Mouse (Mus musculus) limb, embryonic 12.5 days (tissue): ENCODE measurements at regions not wholly inside any gene's neighbourhood (a gene's known extent, or its start where the extent isn't known, plus 50 kb on each side); places are given as distances from the start of the nearest gene placed in this dataset.

ENCODE experiments used
- ATAC-seq: fragments of 200-750 bp; cut with Nextera tagmentation; 2 replicates; pipeline ENCODE4 v1.8.0; 2017; ENCODE audit warnings: low read depth, moderate TSS enrichment; ENCODE audit not compliant: insufficient number of reproducible peaks, insufficient read depth, low FRiP score, low TSS enrichment
- H3K27ac ChIP-seq: fragments of 300-500 bp; sonication (generic); 2 replicates; pipeline ENCODE4 v1.5.1; 2016; ENCODE audit warnings: mild to moderate bottlenecking, moderate library complexity
- H3K27me3 ChIP-seq: fragments of 300-500 bp; sonication (generic); 2 replicates; pipeline ENCODE4 v1.6.1; 2016; ENCODE audit warnings: mild to moderate bottlenecking, moderate library complexity
- H3K36me3 ChIP-seq: fragments of 300-500 bp; sonication (generic); 2 replicates; pipeline ENCODE4 v1.6.1; 2016; ENCODE audit warnings: mild to moderate bottlenecking, moderate library complexity
- H3K4me1 ChIP-seq: fragments of 300-500 bp; sonication (generic); replicated peaks from 2 replicates; pipeline ENCODE4 v1.6.1; 2016
- H3K4me2 ChIP-seq: fragments of 300-500 bp; sonication (generic); 2 replicates; pipeline ENCODE4 v1.6.1; 2016; ENCODE audit warnings: mild to moderate bottlenecking, moderate library complexity
- H3K4me3 ChIP-seq: fragments of 300-500 bp; sonication (generic); replicated peaks from 2 replicates; pipeline ENCODE4 v1.5.1; 2016; ENCODE audit warnings: mild to moderate bottlenecking
- H3K9ac ChIP-seq: fragments of 300-500 bp; sonication (generic); replicated peaks from 2 replicates; pipeline ENCODE4 v1.6.1; 2016; ENCODE audit warnings: mild to moderate bottlenecking, moderate library complexity
- H3K9me3 ChIP-seq: fragments of 300-500 bp; sonication (generic); 2 replicates; pipeline ENCODE4 v1.6.1; 2016; ENCODE audit warnings: mild to moderate bottlenecking, moderate library complexity
- WGBS: fragments of 180-500 bp; shearing (Covaris S2); methylation state at CpG from one replicate; pipeline ENCODE4 v1.1.7; 2016; 5-methylcytosine and 5-hydroxymethylcytosine counted together

- H3K9me3 ChIP-seq: no peaks in the 10 kb centered on the region
- H3K36me3 ChIP-seq: no peaks in the 10 kb centered on the region
- H3K4me2 ChIP-seq: no peak overlapping the region
- H3K4me3 ChIP-seq: no peak overlapping the region
- H3K27me3 ChIP-seq: no peaks in the 10 kb centered on the region
- no peak overlapping the region for H3K9ac ChIP-seq
- 64% methylated on average over 8 of the region's 8 CpGs for WGBS
- no peaks in the 10 kb centered on the region for H3K4me1 ChIP-seq
- H3K27ac ChIP-seq: no peak overlapping the region
- ATAC-seq: no peak
Measured at GRCm38 (mm10) chr8:44155705-44156321, 446.0 kb upstream of the Adam34 start.

DNA sequence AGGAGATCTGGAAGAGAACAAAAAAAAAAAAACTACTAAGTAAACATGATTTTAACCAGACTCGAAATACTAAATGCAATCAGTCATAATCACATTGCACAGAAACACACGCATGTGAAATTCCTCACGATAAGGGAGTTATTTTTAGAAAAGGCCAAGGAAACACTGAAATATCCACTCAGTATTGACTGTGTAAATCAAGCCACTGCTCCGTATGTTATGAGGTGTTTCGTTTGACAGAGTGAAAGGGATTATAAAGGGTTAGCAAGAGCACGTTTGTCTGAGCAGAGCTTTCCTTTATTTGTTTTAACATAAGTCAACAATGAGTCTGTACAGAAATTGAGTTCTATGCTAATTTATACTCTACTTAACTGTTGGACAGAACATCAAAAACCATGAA, 455.3 kb upstream of the Adam34 start:
- no peak for ATAC-seq
- H3K36me3 ChIP-seq: no peaks in the 10 kb centered on the region
- H3K27me3 ChIP-seq: no peaks in the 10 kb centered on the region
- H3K27ac ChIP-seq: no peak overlapping the region
- H3K9me3 ChIP-seq: no peaks in the 10 kb centered on the region
- WGBS: 45% methylated on average over 6 of the region's 6 CpGs
- H3K9ac ChIP-seq: no peak overlapping the region
- H3K4me2 ChIP-seq: no peak overlapping the region
- no peak overlapping the region for H3K4me3 ChIP-seq
- no peaks in the 10 kb centered on the region for H3K4me1 ChIP-seq

DNA sequence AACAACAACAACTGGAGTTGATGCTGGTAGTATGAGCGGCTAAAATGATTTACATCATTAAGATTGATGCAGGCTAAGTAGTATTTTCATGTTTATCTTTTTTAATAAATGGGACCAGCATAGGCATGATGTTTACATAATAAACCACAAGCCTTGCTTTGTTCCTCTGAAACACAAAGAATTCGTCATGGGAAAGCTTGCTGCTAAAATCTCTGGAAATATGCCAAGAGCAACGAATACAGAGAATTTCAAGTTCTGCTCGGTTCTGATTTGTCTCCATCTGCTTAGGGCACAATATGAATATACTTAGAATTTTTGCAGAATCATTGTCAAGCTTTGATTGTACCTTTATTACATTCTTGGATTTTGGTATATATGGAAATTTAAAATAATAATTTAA, 467.2 kb upstream of the Adam34 start:
- Histone ChIP-seq H3K36me3 (no peaks in the 10 kb centered on the region), H3K9ac (no peak overlapping the region), H3K4me1 (no peaks in the 10 kb centered on the region), H3K27ac (no peak overlapping the region), H3K9me3 (no peaks in the 10 kb centered on the region), H3K27me3 (no peaks in the 10 kb centered on the region), H3K4me3 (no peak overlapping the region), H3K4me2 (no peak overlapping the region)
- WGBS: 70% methylated on average over 4 of the region's 4 CpGs
- no peak for ATAC-seq

- Histone ChIP-seq H3K27me3 (no peaks in the 10 kb centered on the region), H3K4me2 (no peak overlapping the region), H3K9ac (no peak overlapping the region), H3K27ac (no peak overlapping the region), H3K9me3 (no peaks in the 10 kb centered on the region), H3K4me3 (no peak overlapping the region), H3K36me3 (no peaks in the 10 kb centered on the region), H3K4me1 (no peaks in the 10 kb centered on the region)
- 93% methylated on average over 2 of the region's 2 CpGs for WGBS
- ATAC-seq: no peak
Measured at GRCm38 (mm10) chr8:44202228-44202627, 492.4 kb upstream of the Adam34 start.

- no peak overlapping the region for H3K27ac ChIP-seq
- peak overlapping the region; percentile 3; the same call in 1 of the 2 replicates for H3K4me2 ChIP-seq
- no peak for ATAC-seq
- no peaks in the 10 kb centered on the region for H3K4me1 ChIP-seq
- no peaks in the 10 kb centered on the region for H3K27me3 ChIP-seq
- H3K4me3 ChIP-seq: no peak overlapping the region
- H3K9ac ChIP-seq: no peak overlapping the region
- 20% methylated on average over 11 of the region's 11 CpGs for WGBS
- H3K36me3 ChIP-seq: no peaks in the 10 kb centered on the region
- no peaks in the 10 kb centered on the region for H3K9me3 ChIP-seq
Measured at GRCm38 (mm10) chr8:44206391-44207170, 496.7 kb upstream of the Adam34 start.

DNA sequence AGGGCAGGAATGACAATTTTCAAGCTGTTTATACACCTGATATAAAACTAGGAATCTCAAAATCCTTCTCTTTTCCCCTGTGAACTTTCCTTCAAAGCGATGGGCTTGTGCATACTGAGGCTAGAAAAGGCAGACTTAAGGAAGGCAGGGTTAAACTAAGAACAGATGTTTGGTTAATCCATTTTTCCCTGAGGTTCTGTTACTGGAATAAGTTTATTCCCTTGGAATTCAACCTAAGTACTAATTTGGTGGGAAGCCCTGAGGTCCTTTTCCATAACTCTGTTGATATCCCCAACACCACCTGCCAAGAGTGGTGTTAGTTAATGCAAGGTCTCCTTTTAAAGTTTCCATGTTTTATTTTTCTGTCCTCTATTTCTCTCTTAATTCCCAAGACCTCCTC, 512.5 kb upstream of the Adam34 start:
- Histone ChIP-seq H3K4me1 (no peaks in the 10 kb centered on the region), H3K9ac (no peak overlapping the region), H3K4me2 (no peak overlapping the region), H3K36me3 (no peaks in the 10 kb centered on the region), H3K27ac (no peak overlapping the region), H3K4me3 (no peak overlapping the region), H3K27me3 (no peaks in the 10 kb centered on the region), H3K9me3 (no peaks in the 10 kb centered on the region)
- no peak for ATAC-seq
- 38% methylated on average over 1 of the region's 1 CpGs for WGBS

- H3K9ac ChIP-seq: no peak overlapping the region
- 88% methylated on average over 3 of the region's 3 CpGs for WGBS
- ATAC-seq: no peak
Measured at GRCm38 (mm10) chr8:44252393-44252792, 542.5 kb upstream of the Adam34 start.

GRCm38 (mm10) chr8:44257051-44257450, 547.2 kb upstream of the Adam34 start:
- Histone ChIP-seq H3K4me1 (peaks cover 4% of the 10 kb centered on the region), H3K27me3 (no peaks in the 10 kb centered on the region), H3K36me3 (no peaks in the 10 kb centered on the region), H3K9ac (no peak overlapping the region), H3K27ac (no peak overlapping the region), H3K9me3 (no peaks in the 10 kb centered on the region), H3K4me2 (no peak overlapping the region), H3K4me3 (no peak overlapping the region)
- ATAC-seq: no peak
- WGBS: 7% methylated on average over 6 of the region's 6 CpGs

More at GRCm38 (mm10) chr8:44252393-44252792, 542.5 kb upstream of the Adam34 start:
- Histone ChIP-seq H3K9me3 (no peaks in the 10 kb centered on the region), H3K36me3 (no peaks in the 10 kb centered on the region), H3K4me3 (no peak overlapping the region), H3K4me1 (peaks cover 4% of the 10 kb centered on the region), H3K4me2 (no peak overlapping the region), H3K27ac (no peak overlapping the region), H3K27me3 (no peaks in the 10 kb centered on the region)

GRCm38 (mm10) chr8:44261039-44261438, 551.2 kb upstream of the Adam34 start:
- no peak for ATAC-seq
- Histone ChIP-seq H3K9me3 (no peaks in the 10 kb centered on the region), H3K36me3 (no peaks in the 10 kb centered on the region), H3K27ac (no peak overlapping the region), H3K4me3 (no peak overlapping the region), H3K4me2 (no peak overlapping the region), H3K9ac (no peak overlapping the region), H3K4me1 (peaks cover 4% of the 10 kb centered on the region), H3K27me3 (no peaks in the 10 kb centered on the region)
- WGBS: 62% methylated on average over 4 of the region's 4 CpGs

DNA sequence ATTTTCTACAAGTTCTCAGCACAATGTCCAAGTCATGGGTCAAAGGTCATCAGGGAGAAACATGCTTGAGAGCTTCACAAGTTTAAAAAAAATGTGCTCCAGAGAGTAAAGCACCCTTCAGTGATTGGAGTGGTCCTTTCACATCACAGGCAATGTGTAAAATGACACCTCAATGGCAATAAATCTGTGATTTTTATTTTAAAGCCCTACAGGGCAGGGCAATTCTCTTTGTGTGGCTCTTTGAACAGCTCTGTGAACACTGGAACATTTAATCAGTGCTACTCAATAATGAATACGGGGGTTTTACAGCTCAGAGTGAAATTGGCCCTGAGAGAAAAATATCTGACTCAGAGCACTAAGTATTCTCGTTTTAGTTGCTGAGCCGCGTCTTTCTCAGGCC, 563.5 kb upstream of the Adam34 start:
- no peak overlapping the region for H3K9ac ChIP-seq
- H3K4me3 ChIP-seq: no peak overlapping the region
- no peaks in the 10 kb centered on the region for H3K9me3 ChIP-seq
- 29% methylated on average over 4 of the region's 4 CpGs for WGBS
- no peak for ATAC-seq
- peaks cover 8% of the 10 kb centered on the region for H3K4me1 ChIP-seq
- no peak overlapping the region for H3K27ac ChIP-seq
- no peak overlapping the region for H3K4me2 ChIP-seq
- H3K27me3 ChIP-seq: no peaks in the 10 kb centered on the region
- no peaks in the 10 kb centered on the region for H3K36me3 ChIP-seq

GRCm38 (mm10) chr8:44318216-44318615, 608.4 kb upstream of the Adam34 start:
- no peaks in the 10 kb centered on the region for H3K9me3 ChIP-seq
- no peak for ATAC-seq
- no peaks in the 10 kb centered on the region for H3K36me3 ChIP-seq

More at GRCm38 (mm10) chr8:44318216-44318615, 608.4 kb upstream of the Adam34 start:
- H3K27me3 ChIP-seq: no peaks in the 10 kb centered on the region
- H3K27ac ChIP-seq: no peak overlapping the region
- H3K4me3 ChIP-seq: no peak overlapping the region
- no peak overlapping the region for H3K9ac ChIP-seq
- H3K4me2 ChIP-seq: no peak overlapping the region
- H3K4me1 ChIP-seq: no peaks in the 10 kb centered on the region
